Mouse (Mus musculus): ENCODE results near the gene Ptprm.

DNA sequence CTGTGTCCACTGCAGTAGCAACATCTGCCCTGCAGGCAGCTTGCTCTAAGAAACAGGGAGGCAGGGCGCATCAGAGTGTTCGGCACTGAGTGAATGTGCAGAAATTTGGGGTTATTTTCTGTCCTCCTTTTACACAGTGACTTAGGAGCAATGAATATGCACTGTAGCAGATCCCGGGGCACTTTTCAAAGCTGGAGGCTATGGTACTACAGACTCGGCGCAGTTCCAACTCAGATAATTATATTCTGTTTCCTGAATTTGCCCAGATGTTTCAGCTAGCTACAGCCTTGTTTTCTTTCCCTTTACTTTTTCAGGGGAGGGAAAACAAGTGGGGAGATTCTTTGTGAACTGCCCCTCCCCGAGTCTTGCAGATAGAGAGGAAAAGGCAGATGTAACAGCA, 281.1 kb downstream of the Ptprm start:
- no peak for TF ChIP-seq CTCF (IDR thresholded peaks at IDR 0.05; ENCODE audit: borderline replicate concordance, insufficient read depth, low read depth, low read length)
- TF ChIP-seq POLR2A (IDR thresholded peaks at IDR 0.05; ENCODE audit: borderline replicate concordance, insufficient read depth, low read length), result no peak

Measured in cerebellum, adult 2 months (tissue).